Mouse (Mus musculus): ENCODE results near the gene Slc39a9. TPM values are rescaled to one million over a fixed set of nuclear protein-coding genes. Genes with fewer than 3 reads are reported as not detected.

The Slc39a9 gene
- polyA plus RNA-seq (2016; fragmentation: Nextera tagmentation; extraction: Ambion mirVana), result 29.2 TPM in 2 replicates

DNA sequence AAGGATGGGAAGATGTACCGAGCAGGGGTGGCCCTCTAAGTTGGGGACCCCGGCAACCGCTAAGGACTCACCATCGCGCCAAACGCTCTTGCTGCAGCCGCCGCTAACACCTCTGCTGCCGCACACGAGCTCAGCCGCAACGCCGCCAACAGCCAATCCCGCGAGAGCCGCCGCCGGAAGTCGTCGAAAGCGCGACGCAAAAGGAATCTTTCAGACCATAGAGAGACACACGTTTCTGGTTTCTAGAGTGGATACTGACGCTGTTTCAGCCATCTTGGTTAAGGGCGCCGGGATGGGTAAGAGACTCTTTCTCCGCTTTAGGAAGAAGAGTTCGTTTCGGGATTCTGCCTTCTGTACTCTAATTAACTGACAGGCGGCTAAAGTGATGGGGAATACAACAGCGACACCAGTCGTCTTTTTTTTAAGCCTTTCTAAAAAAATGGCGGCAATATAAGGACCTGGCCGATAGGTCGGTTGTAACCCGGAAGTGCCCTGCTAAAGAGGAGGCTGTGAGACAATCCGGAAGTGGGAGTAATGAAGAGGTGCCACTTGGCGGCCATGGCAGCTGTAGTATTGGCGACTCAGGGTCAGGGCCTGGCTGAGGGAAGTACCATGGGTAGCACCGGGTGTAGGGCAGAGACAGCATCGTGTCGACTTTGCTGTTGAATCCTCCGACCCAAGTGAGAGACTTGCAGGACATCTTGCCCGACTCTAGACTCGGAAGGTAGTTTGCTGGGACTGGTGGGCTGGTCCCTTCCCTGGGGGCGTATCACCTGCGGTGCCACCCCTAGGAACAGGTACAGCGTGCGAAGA is at the start of gene Slc39a9, which contains the start of gene Erh:
Slc39a9 (plus strand) TSS at position 191 of the 813 bp plus-strand sequence.
Erh (minus strand) TSS at position 649 of the 813 bp plus-strand sequence.
- Histone ChIP-seq H3K27me3 (no peaks in the 10 kb centered on the region), H3K9me3 (no peaks in the 10 kb centered on the region), H3K4me3 (replicated peaks) (peak within 1 kb of the TSS; percentile 93), H3K4me1 (peaks cover 40% of the 10 kb centered on the region), H3K9ac (peak within 1 kb of the TSS; percentile 95), H3K4me2 (peak within 1 kb of the TSS; percentile 83), H3K36me3 (replicated peaks) (peaks cover 32% of the 10 kb centered on the region), H3K27ac (peak within 1 kb of the TSS; percentile 90)
- under 1% methylated on average over 50 of the region's 50 CpGs for WGBS
- ATAC-seq (ENCODE audit: low FRiP score), result peak; percentile 97

GRCm38 (mm10) chr12:80594141-80594540 is 49.5 kb upstream of the Slc39a9 start:
- WGBS, result 95% methylated on average over 4 of the region's 4 CpGs
- Histone ChIP-seq H3K27me3 (no peaks in the 10 kb centered on the region), H3K9me3 (no peaks in the 10 kb centered on the region), H3K9ac (no peak overlapping the region), H3K27ac (no peak overlapping the region), H3K4me2 (no peak overlapping the region), H3K4me3 (replicated peaks) (no peak overlapping the region), H3K4me1 (peaks cover 4% of the 10 kb centered on the region), H3K36me3 (replicated peaks) (peaks cover 62% of the 10 kb centered on the region)
- ATAC-seq (ENCODE audit: low FRiP score), result no peak

- Histone ChIP-seq H3K9ac (no peak overlapping the region), H3K4me2 (no peak overlapping the region), H3K9me3 (no peaks in the 10 kb centered on the region), H3K4me1 (peaks cover 4% of the 10 kb centered on the region), H3K27me3 (no peaks in the 10 kb centered on the region), H3K27ac (no peak overlapping the region), H3K4me3 (replicated peaks) (no peak overlapping the region), H3K36me3 (replicated peaks) (peaks cover 57% of the 10 kb centered on the region)
- no peak for ATAC-seq (ENCODE audit: low FRiP score)
- WGBS, result 95% methylated on average over 4 of the region's 4 CpGs
These were observed 48.9 kb upstream of the Slc39a9 start for GRCm38 (mm10) chr12:80594781-80595180.

DNA sequence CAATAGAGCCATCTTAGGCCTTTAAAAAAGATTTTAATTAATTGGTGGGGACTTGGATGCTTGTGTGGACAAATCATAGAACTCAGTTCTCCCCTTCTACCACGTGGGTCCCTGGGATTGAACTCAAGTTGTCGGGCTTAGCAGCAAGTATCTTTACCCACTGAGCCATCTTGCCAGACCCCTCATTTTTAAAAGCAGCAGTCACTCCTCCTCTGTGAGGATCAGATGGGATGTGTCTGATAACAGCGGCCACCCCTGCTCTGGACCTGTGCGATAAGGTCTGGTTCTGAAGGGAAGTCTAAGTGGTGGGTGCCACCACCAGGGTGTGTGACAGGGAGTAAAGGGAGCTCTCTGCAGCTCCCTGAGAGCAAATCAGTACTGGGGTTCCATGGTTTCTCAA is 48.1 kb upstream of the Slc39a9 start:
- no peak overlapping the region for H3K27ac ChIP-seq
- ATAC-seq (ENCODE audit: low FRiP score), result no peak
- H3K4me3 ChIP-seq (replicated peaks), result no peak overlapping the region
- H3K4me2 ChIP-seq, result no peak overlapping the region
- WGBS, result 95% methylated on average over 4 of the region's 4 CpGs
- no peaks in the 10 kb centered on the region for H3K9me3 ChIP-seq
- H3K4me1 ChIP-seq, result peaks cover 4% of the 10 kb centered on the region
- no peak overlapping the region for H3K9ac ChIP-seq
- no peaks in the 10 kb centered on the region for H3K27me3 ChIP-seq
- H3K36me3 ChIP-seq (replicated peaks), result peaks cover 51% of the 10 kb centered on the region

GRCm38 (mm10) chr12:80595968-80596367 is 47.7 kb upstream of the Slc39a9 start:
- 92% methylated on average over 4 of the region's 4 CpGs for WGBS
- no peak overlapping the region for H3K4me2 ChIP-seq
- H3K9me3 ChIP-seq, result no peaks in the 10 kb centered on the region
- H3K4me1 ChIP-seq, result peaks cover 4% of the 10 kb centered on the region
- no peak overlapping the region for H3K27ac ChIP-seq
- ATAC-seq (ENCODE audit: low FRiP score), result no peak
- H3K9ac ChIP-seq, result no peak overlapping the region
- no peaks in the 10 kb centered on the region for H3K27me3 ChIP-seq
- H3K4me3 ChIP-seq (replicated peaks), result no peak overlapping the region
- peaks cover 51% of the 10 kb centered on the region for H3K36me3 ChIP-seq (replicated peaks)

DNA sequence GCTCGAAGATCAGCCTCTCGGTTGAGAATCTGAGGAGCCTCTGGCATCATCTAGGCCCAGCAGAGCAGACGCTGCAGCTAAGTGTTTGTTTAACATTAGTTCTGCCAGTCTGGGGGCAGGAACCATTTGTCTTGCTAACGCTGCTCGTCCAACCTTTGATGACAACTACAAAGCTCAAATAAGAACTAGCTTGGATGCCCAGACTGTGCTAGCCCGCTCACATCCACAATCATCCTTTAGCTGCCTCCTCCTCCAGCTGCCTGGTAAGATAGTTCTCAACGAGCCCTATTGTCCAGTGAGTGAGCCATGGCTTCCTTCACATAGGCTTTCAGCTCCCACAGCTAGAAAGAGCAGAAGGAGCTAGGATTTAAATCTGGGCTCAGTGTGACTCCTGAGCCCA is 45.4 kb upstream of the Slc39a9 start:
- Histone ChIP-seq H3K36me3 (replicated peaks) (peaks cover 50% of the 10 kb centered on the region), H3K9ac (0 out of 2 replicates have a peak overlapping the region, but pooled peaks have one; percentile 7), H3K27ac (peak overlapping the region; percentile 44; the same call in 1 of the 2 replicates), H3K4me1 (peaks cover 4% of the 10 kb centered on the region), H3K4me2 (no peak overlapping the region), H3K4me3 (replicated peaks) (no peak overlapping the region), H3K9me3 (no peaks in the 10 kb centered on the region), H3K27me3 (no peaks in the 10 kb centered on the region)
- WGBS, result 54% methylated on average over 7 of the region's 7 CpGs
- ATAC-seq (ENCODE audit: low FRiP score), result no peak

DNA sequence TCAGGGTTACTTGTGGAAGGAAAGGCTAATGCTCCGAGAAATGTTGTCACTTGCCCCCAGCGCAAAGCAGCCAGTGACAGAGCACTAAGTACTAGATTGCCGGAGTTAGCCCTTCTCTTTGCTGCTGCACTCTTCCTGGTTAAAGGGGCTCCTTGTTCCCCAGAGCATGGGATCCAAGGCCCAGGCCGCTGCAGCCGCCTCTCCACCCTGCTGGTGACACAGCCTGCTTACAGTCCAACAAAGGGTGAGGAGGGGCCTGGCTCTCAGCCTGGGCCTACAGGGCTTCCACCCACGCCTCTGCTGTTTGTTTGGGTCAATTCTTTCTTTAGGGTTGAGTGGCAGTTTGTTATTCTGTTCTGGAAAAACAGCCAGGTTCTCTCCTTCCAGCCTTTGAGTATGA is 44.9 kb upstream of the Slc39a9 start:
- no peaks in the 10 kb centered on the region for H3K9me3 ChIP-seq
- H3K27ac ChIP-seq, result no peak overlapping the region
- WGBS, result 42% methylated on average over 6 of the region's 6 CpGs
- H3K4me1 ChIP-seq, result peaks cover 4% of the 10 kb centered on the region
- ATAC-seq (ENCODE audit: low FRiP score), result no peak
- no peaks in the 10 kb centered on the region for H3K27me3 ChIP-seq
- H3K36me3 ChIP-seq (replicated peaks), result peaks cover 49% of the 10 kb centered on the region
- H3K4me3 ChIP-seq (replicated peaks), result no peak overlapping the region
- peak overlapping the region; percentile 7; the same call in 1 of the 2 replicates for H3K9ac ChIP-seq
- H3K4me2 ChIP-seq, result no peak overlapping the region

DNA sequence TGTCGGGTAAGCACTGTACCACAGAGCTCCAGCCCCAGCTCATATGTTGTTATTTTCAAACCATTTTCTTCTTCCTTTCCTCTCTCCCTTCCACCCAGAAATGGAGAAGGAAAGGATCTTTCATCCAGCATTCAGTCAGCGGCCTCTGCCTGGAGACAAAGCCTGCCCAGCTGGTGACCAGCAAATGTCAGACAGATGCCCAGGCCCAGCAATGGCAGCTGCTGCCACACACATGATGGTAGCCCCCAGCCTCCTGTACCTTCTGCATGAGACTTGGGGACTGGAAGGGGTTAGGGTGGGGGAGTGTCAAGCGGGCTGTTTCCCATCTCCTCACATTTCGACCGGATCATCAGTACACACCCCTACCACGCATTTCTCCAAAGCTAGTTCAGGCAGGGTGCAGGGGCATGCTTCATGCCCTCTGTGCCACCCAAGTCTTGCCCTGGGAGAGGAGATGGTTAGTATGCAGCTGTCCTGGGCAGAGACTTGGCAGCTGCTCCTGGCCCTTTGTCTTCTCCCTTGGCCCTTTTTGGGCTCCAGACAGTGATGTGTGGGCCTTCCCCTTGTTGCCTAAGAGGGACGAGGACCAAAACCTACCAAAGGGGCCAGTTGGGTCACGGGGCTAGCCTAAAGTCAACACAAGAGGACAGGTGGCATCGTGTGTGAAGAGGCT is 42.0 kb upstream of the Slc39a9 start:
- no peak for ATAC-seq (ENCODE audit: low FRiP score)
- H3K27ac ChIP-seq, result no peak overlapping the region
- no peak overlapping the region for H3K9ac ChIP-seq
- H3K4me1 ChIP-seq, result peaks cover 4% of the 10 kb centered on the region
- H3K4me3 ChIP-seq (replicated peaks), result no peak overlapping the region
- H3K27me3 ChIP-seq, result no peaks in the 10 kb centered on the region
- 88% methylated on average over 9 of the region's 9 CpGs for WGBS
- peaks cover 48% of the 10 kb centered on the region for H3K36me3 ChIP-seq (replicated peaks)
- H3K9me3 ChIP-seq, result no peaks in the 10 kb centered on the region
- H3K4me2 ChIP-seq, result no peak overlapping the region

DNA sequence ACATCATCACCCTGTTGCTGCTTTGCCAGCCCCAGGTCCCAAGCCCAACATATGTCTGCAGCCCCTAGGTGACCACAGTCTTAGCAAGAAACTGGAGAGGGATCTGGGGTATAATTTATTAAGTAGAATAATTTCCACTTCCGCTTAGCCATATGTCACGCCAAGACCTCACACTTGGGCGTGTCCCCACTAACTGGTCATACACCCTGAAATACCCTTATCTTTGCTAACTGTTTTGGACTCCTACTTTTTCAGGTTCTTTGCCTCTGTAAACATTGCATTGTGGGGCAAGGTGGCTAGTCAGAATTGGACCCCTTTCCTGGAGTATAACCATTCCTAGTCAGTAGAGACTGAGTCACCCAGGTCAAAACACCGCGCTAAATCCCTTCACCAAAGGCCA is 41.3 kb upstream of the Slc39a9 start:
- Histone ChIP-seq H3K4me2 (no peak overlapping the region), H3K4me1 (peaks cover 4% of the 10 kb centered on the region), H3K9me3 (no peaks in the 10 kb centered on the region), H3K9ac (no peak overlapping the region), H3K4me3 (replicated peaks) (no peak overlapping the region), H3K36me3 (replicated peaks) (peaks cover 44% of the 10 kb centered on the region), H3K27ac (no peak overlapping the region), H3K27me3 (no peaks in the 10 kb centered on the region)
- ATAC-seq (ENCODE audit: low FRiP score), result no peak
- WGBS, result 94% methylated on average over 5 of the region's 5 CpGs

DNA sequence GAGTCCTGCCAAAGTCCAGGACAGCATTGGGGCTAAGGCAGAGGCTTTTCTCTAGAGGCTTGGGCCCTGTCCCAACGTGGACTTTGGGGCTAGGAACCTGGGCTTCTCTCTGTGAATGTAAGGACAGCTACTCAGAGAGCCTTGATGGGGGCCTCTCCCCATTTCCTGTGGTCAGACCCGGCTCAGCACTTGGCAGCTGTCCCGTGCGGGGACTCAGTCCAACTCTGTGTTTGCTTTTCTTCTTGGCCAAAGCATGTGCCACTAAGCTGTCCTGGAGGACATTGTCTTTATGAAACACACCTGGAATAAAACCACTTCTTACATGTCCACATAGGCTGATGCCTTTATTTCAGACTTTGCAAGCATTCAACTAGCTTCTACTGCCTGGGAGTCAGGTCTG is 40.1 kb upstream of the Slc39a9 start:
- no peak overlapping the region for H3K4me2 ChIP-seq
- no peaks in the 10 kb centered on the region for H3K9me3 ChIP-seq
- peaks cover 37% of the 10 kb centered on the region for H3K36me3 ChIP-seq (replicated peaks)
- ATAC-seq (ENCODE audit: low FRiP score), result no peak
- no peak overlapping the region for H3K9ac ChIP-seq
- H3K4me1 ChIP-seq, result peaks cover 4% of the 10 kb centered on the region
- 72% methylated on average over 4 of the region's 4 CpGs for WGBS
- H3K4me3 ChIP-seq (replicated peaks), result no peak overlapping the region
- no peaks in the 10 kb centered on the region for H3K27me3 ChIP-seq
- H3K27ac ChIP-seq, result no peak overlapping the region

- no peak overlapping the region for H3K4me3 ChIP-seq (replicated peaks)
These were observed 39.5 kb upstream of the Slc39a9 start for GRCm38 (mm10) chr12:80604218-80604617.

GRCm38 (mm10) chr12:80608576-80608975 is 35.1 kb upstream of the Slc39a9 start:
- no peak overlapping the region for H3K4me2 ChIP-seq

More at GRCm38 (mm10) chr12:80604218-80604617, 39.5 kb upstream of the Slc39a9 start:
- Histone ChIP-seq H3K27me3 (no peaks in the 10 kb centered on the region), H3K9me3 (no peaks in the 10 kb centered on the region), H3K36me3 (replicated peaks) (peaks cover 31% of the 10 kb centered on the region), H3K4me2 (no peak overlapping the region), H3K9ac (no peak overlapping the region), H3K27ac (no peak overlapping the region), H3K4me1 (no peaks in the 10 kb centered on the region)
- WGBS, result 91% methylated on average over 2 of the region's 2 CpGs
- ATAC-seq (ENCODE audit: low FRiP score), result no peak

More at GRCm38 (mm10) chr12:80608576-80608975, 35.1 kb upstream of the Slc39a9 start:
- WGBS, result 89% methylated on average over 1 of the region's 1 CpGs
- no peaks in the 10 kb centered on the region for H3K27me3 ChIP-seq
- H3K4me1 ChIP-seq, result no peaks in the 10 kb centered on the region
- no peak overlapping the region for H3K4me3 ChIP-seq (replicated peaks)
- H3K9me3 ChIP-seq, result no peaks in the 10 kb centered on the region
- peaks cover 9% of the 10 kb centered on the region for H3K36me3 ChIP-seq (replicated peaks)
- H3K27ac ChIP-seq, result no peak overlapping the region
- no peak overlapping the region for H3K9ac ChIP-seq
- no peak for ATAC-seq (ENCODE audit: low FRiP score)
